Mouse (Mus musculus) heart, embryonic 15.5 days (tissue): Measurements from ENCODE around the gene Cgas. TPM values are rescaled to one million over a fixed set of nuclear protein-coding genes. Genes with fewer than 3 reads are reported as not detected.
"Not testable (repeated sequence)": the region's sequence is repeated elsewhere in the genome, so short reads cannot be mapped to it uniquely, and the experiment has no call there.

Source experiments
- ATAC-seq: fragments of 200-750 bp; cut with Nextera tagmentation; replicated peaks from 2 replicates; pipeline ENCODE4 v1.8.0; 2017; ENCODE audit warnings: low read depth, moderate TSS enrichment; ENCODE audit not compliant: insufficient number of reproducible peaks, insufficient read depth, low FRiP score
- H3K27ac ChIP-seq: fragments of 300-500 bp; sonication (generic); 2 replicates; pipeline ENCODE4 v1.5.1; 2015; ENCODE audit warnings: mild to moderate bottlenecking, inconsistent platforms
- H3K27me3 ChIP-seq: fragments of 300-500 bp; sonication (generic); 2 replicates; pipeline ENCODE4 v1.6.1; 2015; ENCODE audit warnings: inconsistent platforms
- H3K36me3 ChIP-seq: fragments of 300-500 bp; sonication (generic); 2 replicates; pipeline ENCODE4 v1.6.1; 2015; ENCODE audit warnings: mild to moderate bottlenecking, inconsistent platforms
- H3K4me1 ChIP-seq: fragments of 300-500 bp; sonication (generic); replicated peaks from 2 replicates; pipeline ENCODE4 v1.6.1; 2015; ENCODE audit warnings: inconsistent platforms
- H3K4me2 ChIP-seq: fragments of 300-500 bp; sonication (generic); 2 replicates; pipeline ENCODE4 v1.6.1; 2015; ENCODE audit warnings: inconsistent platforms, mild to moderate bottlenecking, moderate library complexity
- H3K4me3 ChIP-seq: fragments of 300-500 bp; sonication (generic); 2 replicates; pipeline ENCODE4 v1.5.1; 2015; ENCODE audit warnings: mild to moderate bottlenecking, inconsistent platforms
- H3K9ac ChIP-seq: fragments of 300-500 bp; sonication (generic); 2 replicates; pipeline ENCODE4 v1.6.1; 2015; ENCODE audit warnings: mild to moderate bottlenecking, inconsistent platforms
- H3K9me3 ChIP-seq: fragments of 300-500 bp; sonication (generic); replicated peaks from 2 replicates; pipeline ENCODE4 v1.6.1; 2016; ENCODE audit warnings: inconsistent platforms
- WGBS: fragments of 180-500 bp; shearing (Covaris S2); methylation state at CpG from one replicate; pipeline ENCODE4 v1.1.7; 2015; ENCODE audit warnings: mixed read lengths; 5-methylcytosine and 5-hydroxymethylcytosine counted together
- polyA plus RNA-seq: library from polyadenylated mRNA; unstranded; fragments of >200 nt; fragmentation: Nextera tagmentation; extraction: Ambion mirVana; gene quantifications from 2 replicates; pipeline ENCODE4 v1.2.1, GENCODE M21; 2015

Cgas gene
- polyA plus RNA-seq: 0.97 and 1.4 TPM in 2 replicates

GRCm38 (mm10) chr9:78442579-78443392 is at the start of gene Cgas:
Gene Cgas, minus strand, starts transcription at chr9:78443237.
- Histone ChIP-seq H3K9ac (peak within 1 kb of the TSS; percentile 54), H3K4me3 (peak within 1 kb of the TSS; percentile 61), H3K9me3 (no peaks in the 10 kb centered on the region), H3K4me1 (peaks cover 17% of the 10 kb centered on the region), H3K27me3 (peaks cover 57% of the 10 kb centered on the region), H3K36me3 (no peaks in the 10 kb centered on the region), H3K27ac (no peak within 1 kb of the TSS), H3K4me2 (peak within 1 kb of the TSS; percentile 94)
- WGBS: under 1% methylated on average over 77 of the region's 81 CpGs
- ATAC-seq: peak; percentile 51

- Histone ChIP-seq H3K4me3 (no peak overlapping the region), H3K9ac (no peak overlapping the region), H3K4me1 (0 out of 2 replicates have a peak, but pooled peaks cover 3% of the 10 kb centered on the region), H3K9me3 (no peaks in the 10 kb centered on the region), H3K27ac (no peak overlapping the region), H3K27me3 (no peaks in the 10 kb centered on the region), H3K36me3 (no peaks in the 10 kb centered on the region), H3K4me2 (no peak overlapping the region)
- 85% methylated on average over 3 of the region's 3 CpGs for WGBS
- ATAC-seq: no peak
These were observed 49.2 kb upstream of the Cgas start for GRCm38 (mm10) chr9:78492254-78492653.

GRCm38 (mm10) chr9:78491169-78491568 is 48.1 kb upstream of the Cgas start:
- no peak for ATAC-seq
- H3K4me1 ChIP-seq: 0 out of 2 replicates have a peak, but pooled peaks cover 3% of the 10 kb centered on the region
- WGBS: 72% methylated on average over 3 of the region's 3 CpGs
- H3K4me2 ChIP-seq: no peak overlapping the region
- no peaks in the 10 kb centered on the region for H3K36me3 ChIP-seq
- no peak overlapping the region for H3K9ac ChIP-seq
- no peak overlapping the region for H3K27ac ChIP-seq
- H3K9me3 ChIP-seq: no peaks in the 10 kb centered on the region
- H3K27me3 ChIP-seq: no peaks in the 10 kb centered on the region
- H3K4me3 ChIP-seq: no peak overlapping the region

- 2% methylated on average over 19 of the region's 20 CpGs for WGBS
These were observed 45.9 kb upstream of the Cgas start, which contains the start of gene Eef1a1 for GRCm38 (mm10) chr9:78488890-78489420. Gene Eef1a1, minus strand, starts transcription at chr9:78489151.

GRCm38 (mm10) chr9:78488021-78488420 is 45.0 kb upstream of the Cgas start:
- H3K27me3 ChIP-seq, ATAC-seq, H3K4me1 ChIP-seq, H3K9ac ChIP-seq, H3K27ac ChIP-seq, H3K4me3 ChIP-seq, H3K9me3 ChIP-seq, H3K4me2 ChIP-seq, H3K36me3 ChIP-seq: not testable (repeated sequence)
- 92% methylated on average over 5 of the region's 5 CpGs for WGBS

More at GRCm38 (mm10) chr9:78488890-78489420, 45.9 kb upstream of the Cgas start, which contains the start of gene Eef1a1:
- no peaks in the 10 kb centered on the region for H3K36me3 ChIP-seq
- H3K27me3 ChIP-seq: no peaks in the 10 kb centered on the region
- no peaks in the 10 kb centered on the region for H3K9me3 ChIP-seq
- H3K9ac ChIP-seq: peak within 1 kb of the TSS; percentile 51
- peak within 1 kb of the TSS; percentile 53 for H3K4me3 ChIP-seq
- ATAC-seq: peak; percentile 61
- 0 out of 2 replicates have a peak, but pooled peaks cover 3% of the 10 kb centered on the region for H3K4me1 ChIP-seq
- peak within 1 kb of the TSS; percentile 73 for H3K4me2 ChIP-seq
- H3K27ac ChIP-seq: peak within 1 kb of the TSS; percentile 69

- Histone ChIP-seq H3K4me3 (no peak overlapping the region), H3K4me1 (peaks cover 9% of the 10 kb centered on the region), H3K36me3 (peaks cover under 1% of the 10 kb centered on the region; the same call in 1 of the 2 replicates), H3K9ac (no peak overlapping the region), H3K27me3 (no peaks in the 10 kb centered on the region), H3K4me2 (no peak overlapping the region), H3K27ac (no peak overlapping the region), H3K9me3 (no peaks in the 10 kb centered on the region)
- ATAC-seq: no peak
- 84% methylated on average over 3 of the region's 3 CpGs for WGBS
These were observed 41.6 kb upstream of the Cgas start for GRCm38 (mm10) chr9:78484660-78485059.

GRCm38 (mm10) chr9:78482386-78482785 is 39.3 kb upstream of the Cgas start:
- H3K27me3 ChIP-seq: no peaks in the 10 kb centered on the region
- peaks cover 19% of the 10 kb centered on the region for H3K36me3 ChIP-seq
- peak overlapping the region; percentile 94 for H3K27ac ChIP-seq
- peak overlapping the region; percentile 73 for H3K9ac ChIP-seq
- H3K4me1 ChIP-seq: peaks cover 20% of the 10 kb centered on the region
- H3K4me2 ChIP-seq: peak overlapping the region; percentile 60
- ATAC-seq: no peak
- 19% methylated on average over 3 of the region's 3 CpGs for WGBS
- peak overlapping the region; percentile 57 for H3K4me3 ChIP-seq
- no peaks in the 10 kb centered on the region for H3K9me3 ChIP-seq

GRCm38 (mm10) chr9:78481423-78482331 is 38.6 kb upstream of the Cgas start:
- WGBS: under 1% methylated on average over 73 of the region's 77 CpGs
- H3K4me2 ChIP-seq: peak overlapping the region; percentile 67
- ATAC-seq: peak; percentile 98
- peaks cover 26% of the 10 kb centered on the region for H3K36me3 ChIP-seq
- peaks cover 20% of the 10 kb centered on the region for H3K4me1 ChIP-seq
- peak overlapping the region; percentile 90 for H3K4me3 ChIP-seq
- peak overlapping the region; percentile 99 for H3K27ac ChIP-seq
- peak overlapping the region; percentile 99 for H3K9ac ChIP-seq
- H3K9me3 ChIP-seq: no peaks in the 10 kb centered on the region
- no peaks in the 10 kb centered on the region for H3K27me3 ChIP-seq

GRCm38 (mm10) chr9:78480706-78481358 is 37.8 kb upstream of the Cgas start:
- peak overlapping the region; percentile 67 for H3K4me2 ChIP-seq
- WGBS: 0% methylated on average over 46 of the region's 46 CpGs
- no peaks in the 10 kb centered on the region for H3K27me3 ChIP-seq
- peaks cover 34% of the 10 kb centered on the region for H3K36me3 ChIP-seq
- H3K9me3 ChIP-seq: no peaks in the 10 kb centered on the region
- peak overlapping the region; percentile 90 for H3K4me3 ChIP-seq
- ATAC-seq: peak; percentile 12
- peak overlapping the region; percentile 99 for H3K27ac ChIP-seq
- peak overlapping the region; percentile 99 for H3K9ac ChIP-seq
- H3K4me1 ChIP-seq: peaks cover 20% of the 10 kb centered on the region

GRCm38 (mm10) chr9:78480227-78480626 is 37.2 kb upstream of the Cgas start:
- Histone ChIP-seq H3K9ac (peak overlapping the region; percentile 99), H3K27ac (peak overlapping the region; percentile 99), H3K4me2 (peak overlapping the region; percentile 67), H3K4me3 (peak overlapping the region; percentile 90), H3K4me1 (peaks cover 20% of the 10 kb centered on the region), H3K36me3 (peaks cover 34% of the 10 kb centered on the region)
- under 1% methylated on average over 13 of the region's 13 CpGs for whole genome bisulfite sequencing
- ATAC-seq, H3K9me3 ChIP-seq, H3K27me3 ChIP-seq: not testable (repeated sequence)
